Mouse (Mus musculus): ENCODE measurements at regions not wholly inside any gene's neighbourhood (a gene's known extent, or its start where the extent isn't known, plus 50 kb on each side); places are given as distances from the start of the nearest gene placed in this dataset.

- H3K9me3 ChIP-seq, result no peaks in the 10 kb centered on the region
- 100% methylated on average over 1 of the region's 1 CpGs for WGBS
- no peaks in the 10 kb centered on the region for H3K4me1 ChIP-seq
- no peak for ATAC-seq (ENCODE audit: borderline replicate concordance, extremely low read depth, low FRiP score, low TSS enrichment)
- H3K36me3 ChIP-seq, result no peaks in the 10 kb centered on the region
- H3K27ac ChIP-seq, result no peak overlapping the region
- H3K27me3 ChIP-seq, result no peaks in the 10 kb centered on the region
- no peak overlapping the region for H3K4me3 ChIP-seq
- H3K4me2 ChIP-seq, result no peak overlapping the region
- H3K9ac ChIP-seq, result no peak overlapping the region
These were observed 220.1 kb upstream of the Sp4 start for GRCm38 (mm10) chr12:118521329-118521728.

DNA sequence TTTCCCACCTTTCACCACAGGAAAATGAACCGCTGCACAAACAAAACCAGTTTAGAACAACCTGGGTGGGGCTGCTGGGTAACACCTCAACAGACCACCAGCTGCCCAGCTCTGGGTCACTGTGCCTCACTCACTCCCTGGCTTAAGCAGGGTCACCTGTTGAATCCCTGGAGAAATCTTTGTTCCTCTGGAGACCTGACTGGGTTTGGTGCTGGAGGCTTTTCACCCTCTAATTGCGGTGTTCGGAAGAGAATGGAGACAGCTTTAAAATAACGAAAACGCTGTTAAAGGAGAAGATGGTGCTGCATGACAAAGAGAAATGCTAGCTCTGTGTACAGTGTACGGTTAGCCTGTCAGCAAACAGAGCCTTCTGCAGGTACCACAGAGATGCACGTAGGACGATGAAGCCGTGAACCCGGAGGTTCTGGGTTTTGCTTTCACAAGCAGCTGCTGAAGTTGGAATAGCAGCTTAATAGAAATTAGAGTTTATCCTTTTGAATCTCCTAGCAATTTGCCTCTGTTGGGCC lies 218.6 kb upstream of the Sp4 start:
- Histone ChIP-seq H3K27ac (no peak overlapping the region), H3K4me1 (no peaks in the 10 kb centered on the region), H3K36me3 (no peaks in the 10 kb centered on the region), H3K4me2 (no peak overlapping the region), H3K9ac (no peak overlapping the region), H3K27me3 (no peaks in the 10 kb centered on the region), H3K4me3 (no peak overlapping the region), H3K9me3 (no peaks in the 10 kb centered on the region)
- WGBS, result 48% methylated on average over 10 of the region's 10 CpGs
- no peak for ATAC-seq (ENCODE audit: borderline replicate concordance, extremely low read depth, low FRiP score, low TSS enrichment)

DNA sequence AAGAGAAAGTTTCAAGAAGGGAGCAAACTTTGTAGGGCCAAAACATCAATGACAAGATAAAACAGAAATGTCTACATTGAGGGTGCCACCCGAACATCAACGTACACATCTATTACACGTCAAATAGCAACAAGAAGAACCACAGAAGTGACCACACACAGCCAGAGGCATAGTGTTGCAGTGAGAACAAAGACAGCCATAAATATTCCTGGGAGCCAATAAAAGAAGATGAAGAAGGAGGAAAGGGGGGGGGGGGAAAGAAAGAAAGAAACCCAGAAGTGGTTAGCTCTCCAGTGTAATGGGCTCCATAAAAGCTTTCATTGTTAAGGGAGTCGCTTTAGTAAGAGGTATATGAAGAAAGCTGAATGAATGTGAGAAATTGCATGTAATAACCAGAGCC lies 209.7 kb upstream of the Sp4 start:
- no peak for ATAC-seq (ENCODE audit: borderline replicate concordance, extremely low read depth, low FRiP score, low TSS enrichment)
- H3K27ac ChIP-seq, result no peak overlapping the region
- H3K4me3 ChIP-seq, result no peak overlapping the region
- WGBS, result 55% methylated on average over 4 of the region's 4 CpGs
- no peak overlapping the region for H3K4me2 ChIP-seq
- H3K4me1 ChIP-seq, result no peaks in the 10 kb centered on the region
- no peaks in the 10 kb centered on the region for H3K9me3 ChIP-seq
- no peaks in the 10 kb centered on the region for H3K36me3 ChIP-seq
- no peak overlapping the region for H3K9ac ChIP-seq
- no peaks in the 10 kb centered on the region for H3K27me3 ChIP-seq

- ATAC-seq (ENCODE audit: borderline replicate concordance, extremely low read depth, low FRiP score, low TSS enrichment), result no peak
- Histone ChIP-seq H3K27ac (no peak overlapping the region), H3K4me2 (no peak overlapping the region), H3K27me3 (no peaks in the 10 kb centered on the region), H3K9ac (no peak overlapping the region), H3K4me1 (no peaks in the 10 kb centered on the region), H3K36me3 (no peaks in the 10 kb centered on the region), H3K9me3 (no peaks in the 10 kb centered on the region), H3K4me3 (no peak overlapping the region)
- 74% methylated on average over 8 of the region's 8 CpGs for WGBS
These were observed 208.0 kb upstream of the Sp4 start for GRCm38 (mm10) chr12:118508972-118509917.

- no peaks in the 10 kb centered on the region for H3K9me3 ChIP-seq
- no peaks in the 10 kb centered on the region for H3K27me3 ChIP-seq
- ATAC-seq (ENCODE audit: borderline replicate concordance, extremely low read depth, low FRiP score, low TSS enrichment), result no peak
- 19% methylated on average over 5 of the region's 5 CpGs for WGBS
- no peaks in the 10 kb centered on the region for H3K4me1 ChIP-seq
- H3K9ac ChIP-seq, result no peak overlapping the region
- H3K4me3 ChIP-seq, result no peak overlapping the region
- H3K27ac ChIP-seq, result no peak overlapping the region
- no peak overlapping the region for H3K4me2 ChIP-seq
- no peaks in the 10 kb centered on the region for H3K36me3 ChIP-seq
These were observed 199.2 kb upstream of the Sp4 start for GRCm38 (mm10) chr12:118500392-118500791.

- Histone ChIP-seq H3K9ac (no peak overlapping the region), H3K4me2 (no peak overlapping the region), H3K27me3 (no peaks in the 10 kb centered on the region), H3K4me3 (no peak overlapping the region), H3K9me3 (no peaks in the 10 kb centered on the region), H3K27ac (no peak overlapping the region), H3K4me1 (no peaks in the 10 kb centered on the region), H3K36me3 (no peaks in the 10 kb centered on the region)
- no peak for ATAC-seq (ENCODE audit: borderline replicate concordance, extremely low read depth, low FRiP score, low TSS enrichment)
- WGBS, result 81% methylated on average over 5 of the region's 5 CpGs
These were observed 186.8 kb upstream of the Sp4 start for GRCm38 (mm10) chr12:118488038-118488437.

GRCm38 (mm10) chr12:118486434-118486833 lies 185.2 kb upstream of the Sp4 start:
- no peak for ATAC-seq (ENCODE audit: borderline replicate concordance, extremely low read depth, low FRiP score, low TSS enrichment)
- Histone ChIP-seq H3K9ac (no peak overlapping the region), H3K4me3 (no peak overlapping the region), H3K4me2 (no peak overlapping the region), H3K27ac (no peak overlapping the region), H3K9me3 (no peaks in the 10 kb centered on the region), H3K36me3 (no peaks in the 10 kb centered on the region), H3K4me1 (no peaks in the 10 kb centered on the region), H3K27me3 (no peaks in the 10 kb centered on the region)
- 84% methylated on average over 6 of the region's 6 CpGs for WGBS

GRCm38 (mm10) chr12:118481347-118481746 lies 180.1 kb upstream of the Sp4 start:
- Histone ChIP-seq H3K36me3 (no peaks in the 10 kb centered on the region), H3K4me3 (no peak overlapping the region), H3K9ac (no peak overlapping the region), H3K27me3 (no peaks in the 10 kb centered on the region), H3K4me1 (no peaks in the 10 kb centered on the region), H3K9me3 (no peaks in the 10 kb centered on the region), H3K27ac (no peak overlapping the region), H3K4me2 (no peak overlapping the region)
- ATAC-seq (ENCODE audit: borderline replicate concordance, extremely low read depth, low FRiP score, low TSS enrichment), result no peak
- WGBS, result 52% methylated on average over 2 of the region's 2 CpGs

- WGBS, result 79% methylated on average over 3 of the region's 3 CpGs
- H3K27ac ChIP-seq, result no peak overlapping the region
- no peak overlapping the region for H3K4me3 ChIP-seq
- no peaks in the 10 kb centered on the region for H3K27me3 ChIP-seq
- no peaks in the 10 kb centered on the region for H3K4me1 ChIP-seq
- H3K4me2 ChIP-seq, result no peak overlapping the region
- ATAC-seq (ENCODE audit: borderline replicate concordance, extremely low read depth, low FRiP score, low TSS enrichment), result no peak
- no peaks in the 10 kb centered on the region for H3K36me3 ChIP-seq
- no peak overlapping the region for H3K9ac ChIP-seq
- no peaks in the 10 kb centered on the region for H3K9me3 ChIP-seq
These were observed 173.5 kb upstream of the Sp4 start for GRCm38 (mm10) chr12:118474732-118475131.

DNA sequence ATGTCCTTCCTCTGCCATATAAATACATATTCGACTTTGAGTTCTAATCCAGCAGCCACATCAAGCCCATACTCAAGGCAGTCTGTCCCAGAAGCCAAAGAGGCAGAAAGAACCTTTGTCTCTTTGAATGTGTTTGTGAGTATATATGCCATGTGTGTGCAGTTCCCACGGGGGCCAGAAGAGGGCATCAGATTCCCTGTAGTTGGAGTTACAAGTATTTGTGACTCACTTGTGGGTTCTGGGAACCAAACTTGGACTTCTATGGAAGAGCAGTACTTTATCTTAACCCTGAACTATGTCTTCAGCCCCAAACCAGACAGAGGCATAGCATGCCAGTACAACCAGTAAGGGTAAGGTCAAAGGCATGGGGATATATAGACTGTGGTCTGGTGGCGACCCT lies 165.6 kb upstream of the Sp4 start:
- Histone ChIP-seq H3K27ac (no peak overlapping the region), H3K4me3 (no peak overlapping the region), H3K9ac (no peak overlapping the region), H3K9me3 (no peaks in the 10 kb centered on the region), H3K4me1 (no peaks in the 10 kb centered on the region), H3K4me2 (no peak overlapping the region), H3K27me3 (no peaks in the 10 kb centered on the region), H3K36me3 (no peaks in the 10 kb centered on the region)
- ATAC-seq (ENCODE audit: borderline replicate concordance, extremely low read depth, low FRiP score, low TSS enrichment), result no peak
- WGBS, result 79% methylated on average over 3 of the region's 3 CpGs

DNA sequence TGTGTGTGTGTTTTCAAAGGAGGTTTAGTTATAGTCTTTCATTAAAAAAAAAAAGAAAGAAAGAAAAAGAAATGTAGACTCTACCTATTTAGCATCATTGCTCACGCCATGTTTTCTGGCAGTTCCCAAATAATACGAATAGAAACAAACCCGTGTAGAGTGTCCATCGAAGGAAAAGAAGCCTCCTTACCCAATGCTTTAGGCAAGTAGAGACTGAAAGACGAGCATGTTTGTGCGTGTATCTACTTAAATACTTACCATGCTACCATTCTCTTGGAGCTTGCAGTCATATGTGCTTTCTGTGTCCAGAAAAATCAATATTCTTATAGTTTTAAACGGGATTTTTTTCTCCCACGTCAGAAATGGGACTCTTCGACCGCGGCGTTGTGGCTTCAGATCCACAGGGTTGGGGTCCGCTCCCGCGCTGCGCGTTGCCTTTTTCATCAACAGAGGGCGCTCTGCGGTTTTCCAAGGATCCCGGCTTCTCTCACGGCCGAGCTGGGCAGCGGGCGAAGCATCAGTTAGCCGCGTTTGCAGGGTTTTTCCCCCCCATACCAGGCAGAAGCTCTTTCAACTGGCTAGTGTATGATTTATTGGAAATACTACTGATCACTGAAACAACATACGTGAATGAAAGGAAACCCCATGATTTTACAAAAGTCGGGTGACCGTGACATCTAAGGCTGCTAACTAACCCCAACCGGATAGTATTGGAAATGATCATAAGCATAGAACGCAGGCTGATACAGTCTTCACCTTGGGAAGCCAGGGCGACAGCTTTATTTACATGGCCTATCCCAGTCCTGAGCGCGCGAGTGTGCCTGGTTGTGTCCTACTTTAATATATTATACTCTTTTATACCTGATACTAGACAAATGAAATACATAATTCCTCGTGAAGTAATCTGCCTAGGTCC lies 156.5 kb upstream of the Sp4 start:
- ATAC-seq (ENCODE audit: borderline replicate concordance, extremely low read depth, low FRiP score, low TSS enrichment), result peak; percentile 79; the same call in 1 of the 2 replicates
- Histone ChIP-seq H3K4me2 (peak overlapping the region; percentile 46), H3K4me1 (peaks cover 3% of the 10 kb centered on the region; the same call in 1 of the 2 replicates), H3K36me3 (no peaks in the 10 kb centered on the region), H3K27me3 (peaks cover 22% of the 10 kb centered on the region), H3K27ac (no peak overlapping the region), H3K9me3 (no peaks in the 10 kb centered on the region), H3K4me3 (peak overlapping the region; percentile 16; the same call in 1 of the 2 replicates), H3K9ac (no peak overlapping the region)
- 11% methylated on average over 36 of the region's 36 CpGs for WGBS

All from lung, embryonic 15.5 days (tissue).